Mouse (Mus musculus) kidney, postnatal 0 days (tissue): ENCODE results near the gene Tbx18. TPM values are rescaled to one million over a fixed set of nuclear protein-coding genes. Genes with fewer than 3 reads are reported as not detected.

ENCODE experiments used
- ATAC-seq: fragments of 200-750 bp; cut with Nextera tagmentation; replicated peaks from 2 replicates; pipeline ENCODE4 v1.8.0; 2017; ENCODE audit warnings: low read depth, moderate number of reproducible peaks, moderate TSS enrichment, moderate library complexity; ENCODE audit not compliant: low FRiP score
- DNase-seq: peaks from one replicate; pipeline ENCODE4 v3.0.0-alpha.2; 2016; ENCODE audit warnings: low spot score
- H3K27ac ChIP-seq: fragments of 300-500 bp; sonication (generic); 2 replicates; pipeline ENCODE4 v1.5.1; 2014; ENCODE audit warnings: mild to moderate bottlenecking
- H3K27me3 ChIP-seq: fragments of 300-500 bp; sonication (generic); 2 replicates; pipeline ENCODE4 v1.6.1; 2014; ENCODE audit warnings: low read length, mixed read lengths; ENCODE audit not compliant: insufficient read depth
- H3K36me3 ChIP-seq: fragments of 300-500 bp; sonication (generic); 2 replicates; pipeline ENCODE4 v1.6.1; 2014; ENCODE audit warnings: low read length, mixed read lengths; ENCODE audit not compliant: insufficient read depth
- H3K4me1 ChIP-seq: fragments of 300-500 bp; sonication (generic); replicated peaks from 2 replicates; pipeline ENCODE4 v1.6.1; 2014; ENCODE audit warnings: antibody characterized with exemption, low read length, mixed read lengths; ENCODE audit not compliant: insufficient read depth
- H3K4me2 ChIP-seq: fragments of 300-500 bp; sonication (generic); 2 replicates; pipeline ENCODE4 v1.6.1; 2014; ENCODE audit warnings: mild to moderate bottlenecking, low read length, moderate library complexity, mixed read lengths
- H3K4me3 ChIP-seq: fragments of 300-500 bp; sonication (generic); replicated peaks from 2 replicates; pipeline ENCODE4 v1.5.1; 2014; ENCODE audit warnings: low read depth, low read length
- H3K9ac ChIP-seq: fragments of 300-500 bp; sonication (generic); 2 replicates; pipeline ENCODE4 v1.6.1; 2014; ENCODE audit warnings: low read depth, low read length
- H3K9me3 ChIP-seq: fragments of 300-500 bp; sonication (generic); replicated peaks from 2 replicates; pipeline ENCODE4 v1.6.1; 2016; ENCODE audit warnings: low read length, inconsistent platforms, mixed read lengths
- CTCF ChIP-seq: IDR thresholded peaks from 2 replicates; pipeline ENCODE4 v1.5.1; 2016; ENCODE audit warnings: antibody characterized with exemption, low read depth, mild to moderate bottlenecking, moderate library complexity
- whole genome bisulfite sequencing: fragments of 180-500 bp; shearing (Covaris S2); extraction: QIAGEN DNeasy Blood & Tissue Kit; methylation state at CpG from one replicate; pipeline ENCODE4 v1.1.7; 2014; 5-methylcytosine and 5-hydroxymethylcytosine counted together
- polyA plus RNA-seq: library from polyadenylated mRNA; unstranded; fragments of >200 nt; fragmentation: Nextera tagmentation; extraction: Ambion mirVana; gene quantifications from 2 replicates; pipeline ENCODE4 v1.2.1, GENCODE M21; 2015

Tbx18 gene
- polyA plus RNA-seq, 1 experiment from 2014 or later = 0.89 TPM

GRCm38 (mm10) chr9:87733732-87734131 lies 2.7 kb upstream of the Tbx18 start:
- H3K36me3 ChIP-seq = no peaks in the 10 kb centered on the region
- no peak for TF ChIP-seq CTCF
- H3K9ac ChIP-seq = no peak overlapping the region
- H3K4me1 ChIP-seq = 0 out of 2 replicates have a peak, but pooled peaks cover 11% of the 10 kb centered on the region
- peaks cover 85% of the 10 kb centered on the region for H3K27me3 ChIP-seq
- no peak overlapping the region for H3K4me2 ChIP-seq
- no peaks in the 10 kb centered on the region for H3K9me3 ChIP-seq
- no peak overlapping the region for H3K27ac ChIP-seq
- H3K4me3 ChIP-seq = no peak overlapping the region
- ATAC-seq (no peak), DNase-seq (no peak)
- 12% methylated on average over 11 of the region's 11 CpGs for WGBS

- 10% methylated on average over 11 of the region's 11 CpGs for WGBS
These were observed 2.2 kb upstream of the Tbx18 start for GRCm38 (mm10) chr9:87733236-87733630.

GRCm38 (mm10) chr9:87732416-87733235 lies 1.6 kb upstream of the Tbx18 start:
- TF ChIP-seq CTCF = no peak
- ATAC-seq (no peak), DNase-seq (peak; percentile 2)
- H3K27ac ChIP-seq = no peak overlapping the region
- H3K4me3 ChIP-seq = no peak overlapping the region
- H3K4me1 ChIP-seq = 0 out of 2 replicates have a peak, but pooled peaks cover 11% of the 10 kb centered on the region
- no peak overlapping the region for H3K4me2 ChIP-seq
- no peaks in the 10 kb centered on the region for H3K36me3 ChIP-seq
- H3K9ac ChIP-seq = no peak overlapping the region
- H3K27me3 ChIP-seq = peaks cover 80% of the 10 kb centered on the region
- WGBS = 10% methylated on average over 25 of the region's 25 CpGs
- H3K9me3 ChIP-seq = no peaks in the 10 kb centered on the region

More at GRCm38 (mm10) chr9:87733236-87733630, 2.2 kb upstream of the Tbx18 start:
- ATAC-seq (no peak), DNase-seq (peak; percentile 16)
- Histone ChIP-seq H3K4me2 (no peak overlapping the region), H3K36me3 (no peaks in the 10 kb centered on the region), H3K4me3 (no peak overlapping the region), H3K4me1 (0 out of 2 replicates have a peak, but pooled peaks cover 11% of the 10 kb centered on the region), H3K9ac (no peak overlapping the region), H3K27ac (no peak overlapping the region), H3K9me3 (no peaks in the 10 kb centered on the region), H3K27me3 (peaks cover 80% of the 10 kb centered on the region)
- no peak; the same call in 1 of the 2 replicates for TF ChIP-seq CTCF

GRCm38 (mm10) chr9:87730271-87730960 lies 644 bp downstream of the Tbx18 start:
- under 1% methylated on average over 67 of the region's 91 CpGs for WGBS
- no peak for TF ChIP-seq CTCF
- Histone ChIP-seq H3K9me3 (no peaks in the 10 kb centered on the region), H3K27ac (no peak overlapping the region), H3K27me3 (peaks cover 72% of the 10 kb centered on the region), H3K4me1 (0 out of 2 replicates have a peak, but pooled peaks cover 11% of the 10 kb centered on the region), H3K4me3 (peak overlapping the region; percentile 48), H3K4me2 (peak overlapping the region; percentile 72), H3K9ac (peak overlapping the region; percentile 49), H3K36me3 (no peaks in the 10 kb centered on the region)
- DNase-seq (no peak), ATAC-seq (peak; percentile 25; the same call in 1 of the 2 replicates)

- no peak for TF ChIP-seq CTCF
- Histone ChIP-seq H3K27ac (no peak overlapping the region), H3K4me1 (0 out of 2 replicates have a peak, but pooled peaks cover 11% of the 10 kb centered on the region), H3K4me2 (peak overlapping the region; percentile 72), H3K9me3 (no peaks in the 10 kb centered on the region), H3K9ac (peak overlapping the region; percentile 49), H3K27me3 (peaks cover 71% of the 10 kb centered on the region), H3K36me3 (no peaks in the 10 kb centered on the region), H3K4me3 (peak overlapping the region; percentile 48)
- DNase-seq (no peak), ATAC-seq (peak; percentile 56)
- under 1% methylated on average over 69 of the region's 75 CpGs for WGBS
These were observed 1.5 kb downstream of the Tbx18 start for GRCm38 (mm10) chr9:87729316-87730270.
